Mouse (Mus musculus) megakaryocyte, embryonic 14.5 days (primary cell): Measurements from ENCODE around the gene Fam107b.

Source experiments
- FLI1 ChIP-seq: IDR thresholded peaks from 2 replicates; pipeline ENCODE4 v1.6.1; 2012; ENCODE audit warnings: low read length, inconsistent platforms, mixed read lengths
- GATA1 ChIP-seq: IDR thresholded peaks from 3 replicates; pipeline ENCODE4 v1.6.1; 2012; ENCODE audit warnings: mixed read lengths, low read length, inconsistent platforms, borderline replicate concordance

DNA sequence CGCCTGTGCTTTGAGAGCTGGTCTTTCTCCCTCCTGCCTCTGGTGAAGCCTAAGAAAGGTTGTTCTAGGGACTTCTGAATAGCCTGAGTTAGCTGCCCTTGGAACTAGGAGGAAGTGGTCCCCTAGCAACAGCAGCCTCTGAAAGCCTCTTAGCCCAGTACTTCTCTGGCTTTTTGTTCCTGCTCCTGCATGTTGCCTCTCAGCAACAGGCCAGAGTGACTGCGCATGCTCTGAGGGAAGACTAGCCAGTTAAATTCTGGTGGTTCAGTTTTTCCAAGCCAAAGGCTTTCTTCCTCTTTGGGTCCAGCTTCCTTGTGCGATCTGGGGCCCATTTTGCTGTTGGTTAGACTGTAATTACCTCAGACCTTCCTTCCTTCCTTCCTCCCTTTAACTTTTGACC, 98.4 kb downstream of the Fam107b start:
- TF ChIP-seq FLI1: no peak
- no peak for TF ChIP-seq GATA1
